Mouse (Mus musculus) stomach, postnatal 0 days (tissue): ENCODE results near the gene Mast4. TPM values are rescaled to one million over a fixed set of nuclear protein-coding genes. Genes with fewer than 3 reads are reported as not detected.

Experiments used
- ATAC-seq: fragments of 200-750 bp; cut with Nextera tagmentation; 2 replicates; pipeline ENCODE4 v1.8.0; 2017; ENCODE audit not compliant: low FRiP score, low TSS enrichment
- DNase-seq: peaks from one replicate; pipeline ENCODE4 v3.0.0-alpha.2; 2016; ENCODE audit warnings: low spot score
- H3K27ac ChIP-seq: fragments of 300-500 bp; sonication (generic); replicated peaks from 2 replicates; pipeline ENCODE4 v1.5.1; 2014; ENCODE audit warnings: mild to moderate bottlenecking, control low read depth
- H3K27me3 ChIP-seq: fragments of 300-500 bp; sonication (generic); 2 replicates; pipeline ENCODE4 v1.6.1; 2014; ENCODE audit warnings: low read length; ENCODE audit not compliant: control insufficient read depth, insufficient read depth
- H3K36me3 ChIP-seq: fragments of 300-500 bp; sonication (generic); 2 replicates; pipeline ENCODE4 v1.6.1; 2014; ENCODE audit warnings: low read length, mixed read lengths; ENCODE audit not compliant: control insufficient read depth, insufficient read depth
- H3K4me1 ChIP-seq: fragments of 300-500 bp; sonication (generic); replicated peaks from 2 replicates; pipeline ENCODE4 v1.6.1; 2014; ENCODE audit warnings: antibody characterized with exemption; ENCODE audit not compliant: control insufficient read depth, insufficient read depth
- H3K4me2 ChIP-seq: fragments of 300-500 bp; sonication (generic); replicated peaks from 2 replicates; pipeline ENCODE4 v1.6.1; 2014; ENCODE audit warnings: low read depth, mild to moderate bottlenecking, control low read depth, moderate library complexity
- H3K4me3 ChIP-seq: fragments of 300-500 bp; sonication (generic); 2 replicates; pipeline ENCODE4 v1.5.1; 2014; ENCODE audit warnings: low read depth, low read length, control low read depth
- H3K9ac ChIP-seq: fragments of 300-500 bp; sonication (generic); 2 replicates; pipeline ENCODE4 v1.6.1; 2014; ENCODE audit warnings: mild to moderate bottlenecking, low read length, control low read depth, mixed read lengths
- H3K9me3 ChIP-seq: fragments of 300-500 bp; sonication (generic); 2 replicates; pipeline ENCODE4 v1.6.1; 2016; ENCODE audit warnings: low read length; ENCODE audit not compliant: control insufficient read depth
- CTCF ChIP-seq: IDR thresholded peaks from 2 replicates; pipeline ENCODE4 v1.5.1; 2016; ENCODE audit warnings: antibody characterized with exemption, low read depth, mild to moderate bottlenecking, moderate library complexity
- EP300 ChIP-seq: optimal IDR thresholded peaks from 2 replicates; pipeline ENCODE3; 2016; ENCODE audit warnings: antibody characterized with exemption
- WGBS: fragments of 180-500 bp; shearing (Covaris S2); extraction: QIAGEN DNeasy Blood & Tissue Kit; methylation state at CpG from one replicate; pipeline ENCODE4 v1.1.7; 2014; 5-methylcytosine and 5-hydroxymethylcytosine counted together
- polyA plus RNA-seq: library from polyadenylated mRNA; unstranded; fragments of >200 nt; fragmentation: Nextera tagmentation; extraction: Ambion mirVana; gene quantifications from 2 replicates; pipeline ENCODE4 v1.2.1, GENCODE M21; 2015

Mast4 gene
- polyA plus RNA-seq, 1 experiment from 2014 or later, result 18.2 TPM

- Histone ChIP-seq H3K4me1 (no peaks in the 10 kb centered on the region), H3K4me2 (no peak overlapping the region), H3K4me3 (no peak overlapping the region), H3K9me3 (no peaks in the 10 kb centered on the region), H3K27me3 (no peaks in the 10 kb centered on the region), H3K27ac (no peak overlapping the region), H3K9ac (no peak overlapping the region), H3K36me3 (no peaks in the 10 kb centered on the region)
- WGBS, result 70% methylated on average over 11 of the region's 11 CpGs
- no peak for TF ChIP-seq CTCF
- TF ChIP-seq EP300, result no peak
- ATAC-seq (no peak), DNase-seq (no peak)
Observed at GRCm38 (mm10) chr13:102989616-102990015, 344.7 kb downstream of the Mast4 start.

- no peak for TF ChIP-seq CTCF
- no peak for TF ChIP-seq EP300
- Histone ChIP-seq H3K4me2 (no peak overlapping the region), H3K36me3 (no peaks in the 10 kb centered on the region), H3K27me3 (no peaks in the 10 kb centered on the region), H3K9me3 (no peaks in the 10 kb centered on the region), H3K4me1 (no peaks in the 10 kb centered on the region), H3K9ac (no peak overlapping the region), H3K27ac (no peak overlapping the region), H3K4me3 (no peak overlapping the region)
- WGBS, result 89% methylated on average over 4 of the region's 4 CpGs
- DNase-seq (no peak), ATAC-seq (no peak)
Observed at GRCm38 (mm10) chr13:102988976-102989375, 345.3 kb downstream of the Mast4 start.

DNA sequence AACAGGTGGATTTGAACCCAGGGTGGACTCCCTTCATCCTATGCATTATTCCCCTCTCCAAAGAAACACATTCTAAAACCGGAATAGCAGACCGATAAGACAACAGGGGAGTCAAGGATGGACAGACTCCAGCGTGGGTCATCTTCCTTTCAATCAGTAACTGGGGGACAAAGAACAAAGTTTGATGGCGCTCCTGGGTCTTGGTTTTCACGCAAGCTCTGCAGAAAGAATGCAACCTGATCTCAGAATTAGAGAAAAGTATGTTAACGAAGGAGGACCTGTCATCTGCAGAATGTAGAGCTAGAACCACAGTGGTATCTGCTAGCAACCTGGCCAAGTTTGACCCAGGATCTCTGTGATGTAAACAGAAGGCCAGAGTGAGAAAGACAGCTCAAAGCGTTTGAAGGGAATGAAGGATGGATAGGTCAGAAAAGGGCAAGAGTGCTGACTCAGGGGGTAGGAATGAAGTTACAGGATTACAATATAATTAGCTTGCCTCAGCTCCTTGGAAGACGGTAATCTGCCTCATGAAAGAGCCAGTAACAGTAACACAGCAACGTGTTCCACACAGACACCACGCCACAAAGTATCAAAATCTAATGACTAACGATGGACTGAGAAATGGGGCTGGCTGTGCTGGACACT lies 345.9 kb downstream of the Mast4 start:
- no peak overlapping the region for H3K4me3 ChIP-seq
- no peaks in the 10 kb centered on the region for H3K4me1 ChIP-seq
- no peaks in the 10 kb centered on the region for H3K36me3 ChIP-seq
- H3K9me3 ChIP-seq, result no peaks in the 10 kb centered on the region
- 66% methylated on average over 11 of the region's 11 CpGs for WGBS
- no peaks in the 10 kb centered on the region for H3K27me3 ChIP-seq
- no peak overlapping the region for H3K4me2 ChIP-seq
- H3K9ac ChIP-seq, result no peak overlapping the region
- no peak overlapping the region for H3K27ac ChIP-seq
- ATAC-seq (no peak), DNase-seq (no peak)
- no peak for TF ChIP-seq EP300
- no peak for TF ChIP-seq CTCF

- H3K4me1 ChIP-seq, result no peaks in the 10 kb centered on the region
- H3K27me3 ChIP-seq, result no peaks in the 10 kb centered on the region
- ATAC-seq (no peak), DNase-seq (no peak)
- WGBS, result 92% methylated on average over 4 of the region's 4 CpGs
- no peak overlapping the region for H3K4me3 ChIP-seq
- TF ChIP-seq CTCF (peak; percentile 23), EP300 (no peak)
- no peak overlapping the region for H3K9ac ChIP-seq
- no peaks in the 10 kb centered on the region for H3K9me3 ChIP-seq
- no peaks in the 10 kb centered on the region for H3K36me3 ChIP-seq
- H3K27ac ChIP-seq, result no peak overlapping the region
- H3K4me2 ChIP-seq, result no peak overlapping the region
Observed at GRCm38 (mm10) chr13:102984550-102984949, 349.7 kb downstream of the Mast4 start.

DNA sequence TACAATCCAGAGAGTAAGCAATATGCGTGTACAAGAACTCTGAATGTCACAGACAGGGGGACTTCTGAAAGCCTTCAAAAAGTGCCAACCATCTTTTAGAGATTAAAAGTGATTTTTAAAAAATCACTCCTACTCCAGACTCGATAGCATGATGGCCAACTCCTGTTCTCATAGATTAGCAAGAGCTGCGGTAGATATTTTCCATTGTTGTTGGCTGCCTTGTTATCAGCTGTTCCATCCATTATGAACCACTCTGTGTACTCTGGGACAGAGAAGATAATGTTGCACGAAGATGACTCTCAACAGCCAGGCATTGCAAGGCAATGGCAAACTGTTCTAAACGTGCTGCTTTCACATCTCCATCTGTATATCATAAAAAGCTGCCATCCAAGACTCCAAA lies 360.4 kb downstream of the Mast4 start:
- Histone ChIP-seq H3K4me3 (no peak overlapping the region), H3K36me3 (no peaks in the 10 kb centered on the region), H3K4me2 (no peak overlapping the region), H3K27ac (no peak overlapping the region), H3K9ac (no peak overlapping the region), H3K4me1 (no peaks in the 10 kb centered on the region), H3K9me3 (no peaks in the 10 kb centered on the region), H3K27me3 (no peaks in the 10 kb centered on the region)
- TF ChIP-seq EP300, result no peak
- no peak for TF ChIP-seq CTCF
- no peak for DNase-seq
- no peak for ATAC-seq
- 68% methylated on average over 5 of the region's 5 CpGs for WGBS

DNA sequence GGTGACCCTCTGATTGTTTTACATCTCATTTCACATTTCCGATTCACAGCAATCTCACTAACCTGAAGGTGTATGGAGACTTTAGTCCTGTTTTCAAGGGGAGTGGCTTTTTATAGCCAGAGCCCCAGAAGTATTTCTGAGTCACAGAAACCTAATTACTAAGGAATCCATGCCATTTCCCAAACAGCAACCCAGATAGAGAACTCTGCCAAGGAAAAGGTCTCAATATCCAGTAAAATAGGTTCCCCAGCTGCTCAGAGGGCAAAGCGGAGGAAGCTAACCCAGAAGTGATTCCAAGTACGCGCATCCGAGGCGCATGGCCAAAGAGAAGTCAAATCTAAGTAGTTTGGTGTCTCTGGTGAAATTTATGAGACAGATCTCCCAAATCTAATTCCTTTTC lies 370.8 kb downstream of the Mast4 start:
- Histone ChIP-seq H3K4me2 (no peak overlapping the region), H3K9me3 (no peaks in the 10 kb centered on the region), H3K9ac (no peak overlapping the region), H3K27me3 (no peaks in the 10 kb centered on the region), H3K27ac (no peak overlapping the region), H3K36me3 (no peaks in the 10 kb centered on the region), H3K4me3 (no peak overlapping the region), H3K4me1 (no peaks in the 10 kb centered on the region)
- no peak for TF ChIP-seq CTCF
- TF ChIP-seq EP300, result no peak
- ATAC-seq (no peak), DNase-seq (no peak)
- WGBS, result 90% methylated on average over 6 of the region's 6 CpGs
